Mouse (Mus musculus): ENCODE results near the gene Oog1.

The Oog1 gene

DNA sequence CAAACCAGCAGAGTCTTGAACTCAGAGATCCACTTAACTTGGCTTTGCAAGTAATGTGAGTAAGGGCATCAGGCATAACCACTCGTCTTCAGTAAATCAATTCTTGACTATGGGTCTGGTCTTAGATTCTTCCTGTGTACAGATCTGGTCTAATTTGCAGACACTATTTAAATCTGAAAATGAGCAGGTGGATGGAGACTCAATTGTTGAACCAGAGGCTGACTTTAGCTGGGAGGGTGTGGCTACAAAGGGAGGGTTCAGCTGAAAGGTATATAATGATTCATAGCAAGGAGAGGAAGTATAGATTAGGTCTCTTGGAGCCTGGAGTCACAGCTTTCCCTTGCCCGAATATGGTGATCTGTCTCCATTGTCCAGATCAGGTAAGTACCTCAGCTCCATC, at the start of gene Oog1:
TSS of gene Oog1 (plus strand) at position 301 of the 400 bp plus-strand sequence.
- in situ Hi-C loops (cut with MboI, MseI), result loop anchor here in 1 of 2 experiments (10.0 kb wide), 1 partner anchor 572 kb away; no protein-coding TSS in a partner anchor

DNA sequence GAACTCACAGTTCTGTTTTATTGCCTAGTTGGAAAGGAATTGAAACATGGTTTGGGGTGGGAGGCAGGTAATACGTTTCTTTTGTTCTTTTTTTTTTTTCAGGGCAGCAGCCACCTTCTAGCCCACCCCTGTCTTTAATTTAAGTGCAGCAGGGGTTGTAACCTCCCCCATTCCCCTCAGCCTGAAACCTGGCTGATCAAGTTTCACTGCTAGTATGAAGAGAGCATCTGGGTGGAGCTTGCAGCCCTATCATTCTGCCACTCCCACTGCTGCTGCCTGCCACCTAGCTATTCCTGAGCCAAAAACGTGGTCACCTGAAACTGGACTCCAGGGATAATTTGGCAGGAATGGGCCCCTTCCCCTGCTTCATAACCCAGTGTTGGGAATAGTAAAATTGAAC, 1.1 kb upstream of the Oog1 start:
- in situ Hi-C loops (cut with MboI, MseI), result loop anchor here in 1 of 2 experiments (10.0 kb wide), 1 partner anchor 573 kb away; no protein-coding TSS in a partner anchor

DNA sequence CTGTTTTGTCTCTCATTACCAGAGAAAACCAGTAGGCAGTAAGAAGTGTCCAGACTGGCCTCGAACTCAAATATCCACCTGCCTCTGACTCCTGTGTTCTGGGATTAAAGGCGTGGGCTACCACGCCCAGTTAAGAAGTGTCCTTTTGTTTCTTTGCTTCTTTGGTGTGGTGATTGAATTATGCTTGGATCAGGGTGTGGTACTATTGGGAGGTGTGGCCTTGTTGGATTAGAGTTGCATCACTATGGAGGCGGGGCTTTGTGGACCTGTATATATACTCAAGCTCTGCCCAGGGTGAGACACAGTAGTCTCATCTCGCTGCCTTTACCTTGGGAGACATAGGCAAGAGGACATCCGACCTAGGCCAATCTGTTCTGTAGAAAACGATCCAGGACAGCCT, 16.1 kb downstream of the Oog1 start, which contains the start of gene Gm4027:
TSS of gene Gm4027 (plus strand) at position 301 of the 400 bp plus-strand sequence.
- in situ Hi-C loops (cut with MboI, MseI), result loop anchor here (5.0 to 10.0 kb wide), 2 partner anchors 166 to 199 kb away; partner anchors contain the start of gene BB287469 (in 2 of the 2)

DNA sequence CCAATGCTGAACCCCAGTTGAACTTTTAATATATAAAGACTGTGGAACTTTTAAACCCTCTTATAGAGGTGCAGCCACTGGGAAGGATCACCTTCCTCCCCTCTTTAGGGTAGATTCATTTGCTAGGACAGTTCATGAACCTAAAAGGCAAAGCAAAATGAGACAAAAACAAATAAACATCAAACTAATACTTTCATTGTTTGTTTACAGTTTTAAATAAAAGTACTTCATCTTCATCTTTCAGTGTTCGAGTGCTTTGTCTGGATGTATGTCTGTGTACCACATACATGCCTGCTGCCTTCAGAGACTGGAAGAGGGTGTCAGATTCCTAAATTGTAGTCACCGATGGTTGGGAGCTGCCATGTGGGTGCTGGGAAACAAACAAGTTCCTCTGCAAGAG, 42.0 kb downstream of the Oog1 start, which contains the start of gene Gm16381:
TSS of gene Gm16381 (minus strand) at position 101 of the 400 bp plus-strand sequence.
- in situ Hi-C loops (cut with MboI, MseI), result loop anchor here (5.0 to 25.0 kb wide), 3 partner anchors 350 to 993 kb away; no protein-coding TSS in a partner anchor

DNA sequence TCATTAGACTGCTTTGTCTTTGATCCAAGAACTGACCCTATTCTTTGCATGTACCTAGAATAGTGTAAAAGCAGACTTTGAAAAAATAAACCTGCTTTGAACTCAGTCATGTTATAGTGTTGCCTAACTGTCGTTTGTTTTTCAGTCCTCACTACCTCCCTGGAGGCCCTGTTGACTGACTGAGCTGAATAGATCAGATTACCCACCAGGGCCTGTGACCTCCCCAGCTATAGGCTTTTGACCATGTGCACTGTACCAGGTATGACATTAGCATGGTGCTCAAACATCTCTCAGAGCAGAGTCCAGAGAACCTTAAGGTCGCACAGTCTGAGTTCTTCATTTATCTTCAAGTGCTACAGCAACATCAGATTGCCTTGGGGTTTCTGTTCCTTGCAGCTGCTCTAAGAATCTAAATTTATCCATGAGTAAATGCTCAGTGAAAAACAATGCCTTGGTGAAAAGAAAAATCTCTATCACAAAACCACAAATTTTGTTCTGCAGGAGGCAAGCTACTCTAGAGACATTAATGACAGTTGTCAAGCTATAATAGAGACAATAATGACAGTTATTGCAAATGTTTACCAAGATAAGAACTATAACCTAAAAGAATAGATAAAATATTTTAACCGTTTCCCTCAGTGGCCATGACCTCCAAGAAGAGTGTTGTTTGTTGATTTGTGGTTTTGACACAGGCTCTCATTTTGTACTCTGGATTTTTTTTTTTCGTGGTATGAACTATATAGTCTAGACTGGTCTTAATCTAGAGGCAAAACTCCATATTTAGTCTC, 50.6 kb downstream of the Oog1 start:
- in situ Hi-C loops (cut with MboI, MseI), result loop anchor here (5.0 to 10.0 kb wide), 3 partner anchors 204 to 644 kb away; no protein-coding TSS in a partner anchor

Data from T-helper 17 cell (primary cell).